Mouse (Mus musculus): Measurements from ENCODE around the gene Gm29609.

DNA sequence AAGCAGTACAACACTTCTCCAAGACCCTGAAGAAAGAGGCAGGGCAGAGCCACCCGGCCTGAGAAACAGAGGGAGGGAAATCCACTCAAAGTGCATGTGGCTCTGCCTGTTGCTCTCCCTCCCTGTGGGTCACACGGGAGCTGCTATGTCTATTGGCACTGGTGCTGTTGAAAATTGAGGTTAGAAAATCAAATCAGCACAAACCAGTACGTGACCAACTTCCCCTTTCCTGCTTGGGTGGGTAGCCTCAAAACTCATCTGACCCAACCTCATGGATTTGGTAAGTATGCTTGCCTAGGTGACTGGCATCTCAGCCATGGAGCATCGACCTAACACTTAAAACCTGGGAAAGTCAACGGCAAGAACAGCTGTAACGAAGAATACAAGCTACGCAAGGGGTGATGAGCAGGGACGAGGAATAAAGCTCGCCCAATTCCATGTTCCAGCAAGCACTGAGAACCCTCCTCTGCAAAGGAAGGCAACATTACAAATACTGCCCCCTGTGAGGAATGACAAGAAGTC lies 73.8 kb downstream of the Gm29609 start, which contains the start of gene Dnajc5g:
- TF ChIP-seq POLR2A (IDR thresholded peaks at IDR 0.05; ENCODE audit: low read depth, low read length) (no peak), CTCF (conservative IDR thresholded peaks at IDR 0.05 in 1 of 2, IDR thresholded peaks at IDR 0.05 in 1 of 2; ENCODE audit: low read depth in 2 of 2, low read length in 2 of 2) (no peak), UBTF (IDR thresholded peaks at IDR 0.05; ENCODE audit: low read depth, low read length) (no peak)
